Mouse (Mus musculus) liver, embryonic 14.5 days (tissue): ENCODE measurements around the gene Olfr373. TPM values are rescaled to one million over a fixed set of nuclear protein-coding genes. Genes with fewer than 3 reads are reported as not detected.

Source experiments
- ATAC-seq: fragments of 200-750 bp; cut with Nextera tagmentation; 2 replicates; pipeline ENCODE4 v1.8.0; 2017; ENCODE audit warnings: moderate number of reproducible peaks, mild to moderate bottlenecking, moderate library complexity; ENCODE audit not compliant: insufficient read depth
- DNase-seq, 3 experiments: peaks; one replicate each; pipeline ENCODE4 v3.0.0-alpha.2; 2012 to 2013; ENCODE audit warnings: low read depth in 3 of 3, low spot score in 3 of 3
- H3K27ac ChIP-seq: fragments of 300-500 bp; sonication (generic); 2 replicates; pipeline ENCODE4 v1.5.1; 2014; ENCODE audit warnings: moderate library complexity, mild to moderate bottlenecking, control low read depth, inconsistent platforms
- H3K27me3 ChIP-seq: fragments of 300-500 bp; sonication (generic); 2 replicates; pipeline ENCODE4 v1.6.1; 2014; ENCODE audit warnings: mild to moderate bottlenecking, low read length, moderate library complexity; ENCODE audit not compliant: control insufficient read depth, insufficient read depth
- H3K36me3 ChIP-seq: fragments of 300-500 bp; sonication (generic); replicated peaks from 2 replicates; pipeline ENCODE4 v1.6.1; 2014; ENCODE audit warnings: low read depth; ENCODE audit not compliant: control insufficient read depth, insufficient read depth
- H3K4me1 ChIP-seq, 2 experiments: fragments of 200-500 bp in 1 of 2; fragments of 300-500 bp in 1 of 2; sonication (generic) in 1 of 2; replicated peaks; 2 replicates each; pipeline ENCODE4 v1.6.1; 2012 to 2014; ENCODE audit warnings: antibody characterized with exemption in 1 of 2, inconsistent platforms in 1 of 2, low read length in 1 of 2; ENCODE audit not compliant: control insufficient read depth in 2 of 2, insufficient read depth in 2 of 2
- H3K4me2 ChIP-seq: fragments of 300-500 bp; sonication (generic); 2 replicates; pipeline ENCODE4 v1.6.1; 2014; ENCODE audit warnings: low read depth, mild to moderate bottlenecking, control low read depth, moderate library complexity
- H3K4me3 ChIP-seq, 2 experiments: fragments of 200-500 bp in 1 of 2; fragments of 300-500 bp in 1 of 2; sonication (generic) in 1 of 2; 2 replicates each; pipeline ENCODE4 v1.5.1; 2012 to 2014; ENCODE audit warnings: low read depth in 2 of 2, low read length in 2 of 2, mild to moderate bottlenecking in 2 of 2, control low read depth in 1 of 2, inconsistent platforms in 1 of 2, moderate library complexity in 1 of 2; ENCODE audit not compliant: insufficient read depth in 1 of 2
- H3K9ac ChIP-seq: fragments of 300-500 bp; sonication (generic); replicated peaks from 2 replicates; pipeline ENCODE4 v1.6.1; 2014; ENCODE audit warnings: mild to moderate bottlenecking, control low read depth, moderate library complexity
- H3K9me3 ChIP-seq: fragments of 300-500 bp; sonication (generic); 2 replicates; pipeline ENCODE4 v1.6.1; 2016; ENCODE audit warnings: low read length, mixed read lengths; ENCODE audit not compliant: control insufficient read depth
- CTCF ChIP-seq: IDR thresholded peaks from 2 replicates; pipeline ENCODE4 v1.5.1; 2016; ENCODE audit warnings: antibody characterized with exemption, low read depth, control low read depth
- EP300 ChIP-seq: IDR thresholded peaks from 2 replicates; pipeline ENCODE4 v1.6.1; 2016; ENCODE audit warnings: antibody characterized with exemption, low read depth
- WGBS: fragments of 180-500 bp; shearing (Covaris S2); extraction: QIAGEN DNeasy Blood & Tissue Kit; methylation state at CpG from one replicate; pipeline ENCODE4 v1.1.7; 2014; ENCODE audit not compliant: insufficient replicate concordance; 5-methylcytosine and 5-hydroxymethylcytosine counted together
- polyA plus RNA-seq, 2 experiments: library from polyadenylated mRNA; depleted of rRNA in 1 of 2; stranded (reverse) in 1 of 2; unstranded in 1 of 2; fragments of >200 nt; fragmentation: Nextera tagmentation in 1 of 2; extraction: Ambion mirVana in 1 of 2; gene quantifications; 2 replicates each; pipeline versions ENCODE4 v1.2.1 to v1.2.3; 2012 to 2014

The Olfr373 gene
- polyA plus RNA-seq, 2 experiments: not detected

GRCm38 (mm10) chr8:72151418-72152078 is 68.6 kb downstream of the Olfr373 start:
- Histone ChIP-seq H3K27me3 (no peaks in the 10 kb centered on the region), H3K27ac (no peak overlapping the region), H3K4me3 (no peak overlapping the region), H3K9ac (no peak overlapping the region), H3K4me1 (peaks cover 0 to 4% of the 10 kb centered on the region in 2 experiments; a peak in 1 of 4 replicates), H3K4me2 (no peak overlapping the region), H3K9me3 (no peaks in the 10 kb centered on the region), H3K36me3 (peaks cover 6% of the 10 kb centered on the region; the same call in 1 of the 2 replicates)
- TF ChIP-seq CTCF: no peak
- TF ChIP-seq EP300: no peak
- ATAC-seq: no peak
- no peak for DNase-seq
- WGBS: 38% methylated on average over 3 of the region's 3 CpGs

Other genes starting within 250 kb of the Olfr373 start
- 0.21 and 0.55 TPM in 2 replicates for gene Zfp709, start 201.2 kb upstream of the Olfr373 start, polyA plus RNA-seq (2012; rRNA removed)
- gene Zfp709, start 201.2 kb upstream of the Olfr373 start, polyA plus RNA-seq (2014; fragmentation: Nextera tagmentation; extraction: Ambion mirVana): 1.7 and 2.2 TPM in 2 replicates
- gene Zfp882, start 174.6 kb upstream of the Olfr373 start, polyA plus RNA-seq (2012; rRNA removed): 0.42 and 0.52 TPM in 2 replicates
- gene Zfp882, start 174.6 kb upstream of the Olfr373 start, polyA plus RNA-seq (2014; fragmentation: Nextera tagmentation; extraction: Ambion mirVana): 0.51 and 0.53 TPM in 2 replicates
- gene Zfp617, start 174.5 kb upstream of the Olfr373 start, polyA plus RNA-seq (2012; rRNA removed): 3.0 and 5.8 TPM in 2 replicates
- gene Zfp617, start 174.5 kb upstream of the Olfr373 start, polyA plus RNA-seq (2014; fragmentation: Nextera tagmentation; extraction: Ambion mirVana): 6.7 and 7.4 TPM in 2 replicates
- 6.3 and 8.4 TPM in 2 replicates for gene Zfp961, start 132.1 kb upstream of the Olfr373 start, polyA plus RNA-seq (2012; rRNA removed)
- gene Zfp961, start 132.1 kb upstream of the Olfr373 start, polyA plus RNA-seq (2014; fragmentation: Nextera tagmentation; extraction: Ambion mirVana): 9.2 and 11.5 TPM in 2 replicates
- gene Cyp4f18, start 73.6 kb upstream of the Olfr373 start, polyA plus RNA-seq (2012; rRNA removed): 1.4 TPM in 2 replicates
- gene Cyp4f18, start 73.6 kb upstream of the Olfr373 start, polyA plus RNA-seq (2014; fragmentation: Nextera tagmentation; extraction: Ambion mirVana): 1.1 and 2.1 TPM in 2 replicates
- gene Olfr372, start 42.0 kb upstream of the Olfr373 start, polyA plus RNA-seq (2012; rRNA removed): not detected in 2 replicates
- not detected in 2 replicates for gene Olfr372, start 42.0 kb upstream of the Olfr373 start, polyA plus RNA-seq (2014; fragmentation: Nextera tagmentation; extraction: Ambion mirVana)
- gene Olfr374, start 23.9 kb downstream of the Olfr373 start, polyA plus RNA-seq (2012; rRNA removed): not detected in 2 replicates
- not detected in 2 replicates for gene Olfr374, start 23.9 kb downstream of the Olfr373 start, polyA plus RNA-seq (2014; fragmentation: Nextera tagmentation; extraction: Ambion mirVana)
- gene Tpm4, start 51.8 kb downstream of the Olfr373 start, polyA plus RNA-seq (2012; rRNA removed): 28.7 and 49.0 TPM in 2 replicates
- 69.2 and 76.4 TPM in 2 replicates for gene Tpm4, start 51.8 kb downstream of the Olfr373 start, polyA plus RNA-seq (2014; fragmentation: Nextera tagmentation; extraction: Ambion mirVana)
- gene Rab8a, start 78.0 kb downstream of the Olfr373 start, polyA plus RNA-seq (2012; rRNA removed): 18.3 and 59.7 TPM in 2 replicates
- 50.7 and 54.6 TPM in 2 replicates for gene Rab8a, start 78.0 kb downstream of the Olfr373 start, polyA plus RNA-seq (2014; fragmentation: Nextera tagmentation; extraction: Ambion mirVana)
- 0.15 and 0.18 TPM in 2 replicates for gene Hsh2d, start 106.5 kb downstream of the Olfr373 start, polyA plus RNA-seq (2012; rRNA removed)
- 0.11 and 0.37 TPM in 2 replicates for gene Hsh2d, start 106.5 kb downstream of the Olfr373 start, polyA plus RNA-seq (2014; fragmentation: Nextera tagmentation; extraction: Ambion mirVana)
- not detected in 2 replicates for gene Cib3, start 129.7 kb downstream of the Olfr373 start, polyA plus RNA-seq (2012; rRNA removed)
- 0.24 TPM in 1 of 2 replicates, not detected in the other for gene Cib3, start 129.7 kb downstream of the Olfr373 start, polyA plus RNA-seq (2014; fragmentation: Nextera tagmentation; extraction: Ambion mirVana)
- not detected in 2 replicates for gene Gm11034, start 130.5 kb downstream of the Olfr373 start, polyA plus RNA-seq (2012; rRNA removed)
- gene Gm11034, start 130.5 kb downstream of the Olfr373 start, polyA plus RNA-seq (2014; fragmentation: Nextera tagmentation; extraction: Ambion mirVana): not detected in 2 replicates
- gene Fam32a, start 136.6 kb downstream of the Olfr373 start, polyA plus RNA-seq (2012; rRNA removed): 22.9 and 28.2 TPM in 2 replicates
- gene Fam32a, start 136.6 kb downstream of the Olfr373 start, polyA plus RNA-seq (2014; fragmentation: Nextera tagmentation; extraction: Ambion mirVana): 32.6 and 34.3 TPM in 2 replicates
- 35.0 and 38.8 TPM in 2 replicates for gene Ap1m1, start 156.8 kb downstream of the Olfr373 start, polyA plus RNA-seq (2012; rRNA removed)
- 46.7 and 52.5 TPM in 2 replicates for gene Ap1m1, start 156.8 kb downstream of the Olfr373 start, polyA plus RNA-seq (2014; fragmentation: Nextera tagmentation; extraction: Ambion mirVana)
- gene Gm10282, start 222.1 kb downstream of the Olfr373 start, polyA plus RNA-seq (2012; rRNA removed): 0.83 and 7.4 TPM in 2 replicates
- gene Gm10282, start 222.1 kb downstream of the Olfr373 start, polyA plus RNA-seq (2014; fragmentation: Nextera tagmentation; extraction: Ambion mirVana): 7.3 and 8.0 TPM in 2 replicates
- 2.9 and 3.4 TPM in 2 replicates for gene Klf2, start 235.9 kb downstream of the Olfr373 start, polyA plus RNA-seq (2012; rRNA removed)
- 2.0 and 2.6 TPM in 2 replicates for gene Klf2, start 235.9 kb downstream of the Olfr373 start, polyA plus RNA-seq (2014; fragmentation: Nextera tagmentation; extraction: Ambion mirVana)